Mouse (Mus musculus): ENCODE measurements around the gene Tbc1d7. TPM values are rescaled to one million over a fixed set of nuclear protein-coding genes. Genes with fewer than 3 reads are reported as not detected.

The Tbc1d7 gene
- polyA plus RNA-seq, 1 experiment from 2014 or later: 12.3 TPM

- Histone ChIP-seq H3K9me3 (replicated peaks) (no peaks in the 10 kb centered on the region), H3K27me3 (peaks cover 90% of the 10 kb centered on the region), H3K4me2 (no peak overlapping the region), H3K9ac (no peak overlapping the region), H3K4me3 (replicated peaks) (no peak overlapping the region), H3K36me3 (replicated peaks) (no peaks in the 10 kb centered on the region), H3K4me1 (replicated peaks) (peaks cover 47% of the 10 kb centered on the region), H3K27ac (replicated peaks) (no peak overlapping the region)
- 73% methylated on average over 8 of the region's 8 CpGs for WGBS (ENCODE audit: insufficient replicate concordance)
- ATAC-seq (ENCODE audit: insufficient read depth): no peak
These were observed 22.6 kb upstream of the Tbc1d7 start for GRCm38 (mm10) chr13:43193932-43194331.

GRCm38 (mm10) chr13:43193266-43193665 lies 22.0 kb upstream of the Tbc1d7 start:
- Histone ChIP-seq H3K4me1 (replicated peaks) (peaks cover 47% of the 10 kb centered on the region), H3K36me3 (replicated peaks) (no peaks in the 10 kb centered on the region), H3K27me3 (peaks cover 88% of the 10 kb centered on the region), H3K27ac (replicated peaks) (no peak overlapping the region), H3K9me3 (replicated peaks) (no peaks in the 10 kb centered on the region), H3K4me2 (0 out of 2 replicates have a peak overlapping the region, but pooled peaks have one; percentile 2), H3K4me3 (replicated peaks) (no peak overlapping the region), H3K9ac (no peak overlapping the region)
- peak; percentile 67 for ATAC-seq (ENCODE audit: insufficient read depth)
- 3% methylated on average over 7 of the region's 7 CpGs for WGBS (ENCODE audit: insufficient replicate concordance)

GRCm38 (mm10) chr13:43191741-43192192 lies 20.5 kb upstream of the Tbc1d7 start:
- Histone ChIP-seq H3K9me3 (replicated peaks) (no peaks in the 10 kb centered on the region), H3K27me3 (peaks cover 82% of the 10 kb centered on the region), H3K36me3 (replicated peaks) (no peaks in the 10 kb centered on the region), H3K4me3 (replicated peaks) (no peak overlapping the region; the same call in 1 of the 2 replicates), H3K4me2 (peak overlapping the region; percentile 49), H3K9ac (peak overlapping the region; percentile 10; the same call in 1 of the 2 replicates), H3K4me1 (replicated peaks) (peaks cover 45% of the 10 kb centered on the region), H3K27ac (replicated peaks) (peak overlapping the region; percentile 48; the same call in 1 of the 2 replicates)
- ATAC-seq (ENCODE audit: insufficient read depth): peak; percentile 73
- WGBS (ENCODE audit: insufficient replicate concordance): under 1% methylated on average over 14 of the region's 14 CpGs

- no peak overlapping the region for H3K27ac ChIP-seq (replicated peaks)
- H3K27me3 ChIP-seq: peaks cover 80% of the 10 kb centered on the region
- peak overlapping the region; percentile 10; the same call in 1 of the 2 replicates for H3K9ac ChIP-seq
- no peak for ATAC-seq (ENCODE audit: insufficient read depth)
- 2% methylated on average over 2 of the region's 2 CpGs for WGBS (ENCODE audit: insufficient replicate concordance)
- H3K4me3 ChIP-seq (replicated peaks): no peak overlapping the region; the same call in 1 of the 2 replicates
- H3K4me2 ChIP-seq: peak overlapping the region; percentile 49
- no peaks in the 10 kb centered on the region for H3K36me3 ChIP-seq (replicated peaks)
- peaks cover 40% of the 10 kb centered on the region for H3K4me1 ChIP-seq (replicated peaks)
- no peaks in the 10 kb centered on the region for H3K9me3 ChIP-seq (replicated peaks)
These were observed 20.0 kb upstream of the Tbc1d7 start for GRCm38 (mm10) chr13:43191290-43191689.

- no peak for ATAC-seq (ENCODE audit: insufficient read depth)
- Histone ChIP-seq H3K27me3 (peaks cover 62% of the 10 kb centered on the region), H3K4me3 (replicated peaks) (no peak overlapping the region), H3K27ac (replicated peaks) (no peak overlapping the region), H3K9ac (no peak overlapping the region), H3K4me2 (no peak overlapping the region), H3K36me3 (replicated peaks) (no peaks in the 10 kb centered on the region), H3K9me3 (replicated peaks) (no peaks in the 10 kb centered on the region), H3K4me1 (replicated peaks) (peaks cover 30% of the 10 kb centered on the region)
- 79% methylated on average over 4 of the region's 4 CpGs for WGBS (ENCODE audit: insufficient replicate concordance)
These were observed 16.4 kb upstream of the Tbc1d7 start for GRCm38 (mm10) chr13:43187736-43188135.

GRCm38 (mm10) chr13:43183248-43184055 lies 12.2 kb upstream of the Tbc1d7 start:
- peaks cover 48% of the 10 kb centered on the region for H3K27me3 ChIP-seq
- WGBS (ENCODE audit: insufficient replicate concordance): 59% methylated on average over 8 of the region's 8 CpGs
- H3K27ac ChIP-seq (replicated peaks): no peak overlapping the region
- H3K36me3 ChIP-seq (replicated peaks): no peaks in the 10 kb centered on the region
- peak overlapping the region; percentile 49 for H3K4me2 ChIP-seq
- no peak overlapping the region for H3K9ac ChIP-seq
- H3K9me3 ChIP-seq (replicated peaks): no peaks in the 10 kb centered on the region
- ATAC-seq (ENCODE audit: insufficient read depth): no peak
- 0 out of 2 replicates have a peak overlapping the region, but pooled peaks have one; percentile 9 for H3K4me3 ChIP-seq (replicated peaks)
- peaks cover 37% of the 10 kb centered on the region for H3K4me1 ChIP-seq (replicated peaks)

GRCm38 (mm10) chr13:43182465-43183201 lies 11.3 kb upstream of the Tbc1d7 start:
- Histone ChIP-seq H3K36me3 (replicated peaks) (no peaks in the 10 kb centered on the region), H3K9ac (no peak overlapping the region), H3K9me3 (replicated peaks) (no peaks in the 10 kb centered on the region), H3K4me2 (peak overlapping the region; percentile 49), H3K27me3 (peaks cover 43% of the 10 kb centered on the region), H3K27ac (replicated peaks) (no peak overlapping the region), H3K4me3 (replicated peaks) (0 out of 2 replicates have a peak overlapping the region, but pooled peaks have one; percentile 9), H3K4me1 (replicated peaks) (peaks cover 37% of the 10 kb centered on the region)
- ATAC-seq (ENCODE audit: insufficient read depth): peak; percentile 28; the same call in 1 of the 2 replicates
- WGBS (ENCODE audit: insufficient replicate concordance): 14% methylated on average over 14 of the region's 14 CpGs

- peak; percentile 58; the same call in 1 of the 2 replicates for ATAC-seq (ENCODE audit: insufficient read depth)
- Histone ChIP-seq H3K9ac (no peak overlapping the region), H3K4me3 (replicated peaks) (no peak overlapping the region), H3K27me3 (peaks cover 37% of the 10 kb centered on the region), H3K4me1 (replicated peaks) (peaks cover 37% of the 10 kb centered on the region), H3K27ac (replicated peaks) (no peak overlapping the region), H3K4me2 (peak overlapping the region; percentile 40), H3K36me3 (replicated peaks) (no peaks in the 10 kb centered on the region), H3K9me3 (replicated peaks) (no peaks in the 10 kb centered on the region)
- 37% methylated on average over 7 of the region's 7 CpGs for WGBS (ENCODE audit: insufficient replicate concordance)
These were observed 9.8 kb upstream of the Tbc1d7 start for GRCm38 (mm10) chr13:43181104-43181503.

GRCm38 (mm10) chr13:43177317-43177716 lies 6.0 kb upstream of the Tbc1d7 start:
- Histone ChIP-seq H3K4me3 (replicated peaks) (no peak overlapping the region), H3K9ac (no peak overlapping the region), H3K27ac (replicated peaks) (no peak overlapping the region), H3K4me2 (no peak overlapping the region), H3K36me3 (replicated peaks) (no peaks in the 10 kb centered on the region), H3K9me3 (replicated peaks) (no peaks in the 10 kb centered on the region), H3K4me1 (replicated peaks) (peaks cover 28% of the 10 kb centered on the region), H3K27me3 (peaks cover 18% of the 10 kb centered on the region)
- 65% methylated on average over 7 of the region's 7 CpGs for WGBS (ENCODE audit: insufficient replicate concordance)
- no peak for ATAC-seq (ENCODE audit: insufficient read depth)

- H3K4me2 ChIP-seq: no peak overlapping the region
- no peak overlapping the region for H3K9ac ChIP-seq
- H3K9me3 ChIP-seq (replicated peaks): no peaks in the 10 kb centered on the region
- peaks cover 11% of the 10 kb centered on the region for H3K27me3 ChIP-seq
- WGBS (ENCODE audit: insufficient replicate concordance): 75% methylated on average over 3 of the region's 3 CpGs
- H3K27ac ChIP-seq (replicated peaks): no peak overlapping the region
- no peak for ATAC-seq (ENCODE audit: insufficient read depth)
- H3K36me3 ChIP-seq (replicated peaks): no peaks in the 10 kb centered on the region
- H3K4me1 ChIP-seq (replicated peaks): peaks cover 28% of the 10 kb centered on the region
- no peak overlapping the region for H3K4me3 ChIP-seq (replicated peaks)
These were observed 5.4 kb upstream of the Tbc1d7 start for GRCm38 (mm10) chr13:43176676-43177075.

GRCm38 (mm10) chr13:43173262-43173661 lies 2.0 kb upstream of the Tbc1d7 start:
- Histone ChIP-seq H3K36me3 (replicated peaks) (no peaks in the 10 kb centered on the region), H3K4me1 (replicated peaks) (peaks cover 21% of the 10 kb centered on the region), H3K27me3 (no peaks in the 10 kb centered on the region), H3K4me2 (peak overlapping the region; percentile 39), H3K9me3 (replicated peaks) (no peaks in the 10 kb centered on the region), H3K27ac (replicated peaks) (no peak overlapping the region), H3K9ac (no peak overlapping the region), H3K4me3 (replicated peaks) (no peak overlapping the region)
- 11% methylated on average over 9 of the region's 9 CpGs for WGBS (ENCODE audit: insufficient replicate concordance)
- ATAC-seq (ENCODE audit: insufficient read depth): no peak

Measured in liver, embryonic 15.5 days (tissue).